Mouse (Mus musculus) heart, embryonic 11.5 days (tissue): Measurements from ENCODE around the gene Efs. TPM values are rescaled to one million over a fixed set of nuclear protein-coding genes. Genes with fewer than 3 reads are reported as not detected.

Experiments
- ATAC-seq: fragments of 200-750 bp; cut with Nextera tagmentation; replicated peaks from 2 replicates; pipeline ENCODE4 v1.8.0; 2017; ENCODE audit warnings: moderate library complexity; ENCODE audit not compliant: insufficient number of reproducible peaks, low FRiP score, low TSS enrichment
- H3K27ac ChIP-seq: fragments of 300-500 bp; sonication (generic); 2 replicates; pipeline ENCODE4 v1.5.1; 2014; ENCODE audit warnings: mild to moderate bottlenecking, low read depth, low read length
- H3K27me3 ChIP-seq: fragments of 300-500 bp; sonication (generic); 2 replicates; pipeline ENCODE4 v1.6.1; 2014; ENCODE audit warnings: mild to moderate bottlenecking, low read length, mixed read lengths; ENCODE audit not compliant: control insufficient read depth, insufficient read depth
- H3K36me3 ChIP-seq: fragments of 300-500 bp; sonication (generic); 2 replicates; pipeline ENCODE4 v1.6.1; 2014; ENCODE audit warnings: mild to moderate bottlenecking, low read length, moderate library complexity, mixed read lengths; ENCODE audit not compliant: control insufficient read depth, insufficient read depth
- H3K4me1 ChIP-seq: fragments of 300-500 bp; sonication (generic); 2 replicates; pipeline ENCODE4 v1.6.1; 2014; ENCODE audit warnings: low read length; ENCODE audit not compliant: control insufficient read depth, insufficient read depth
- H3K4me2 ChIP-seq: fragments of 300-500 bp; sonication (generic); 2 replicates; pipeline ENCODE4 v1.6.1; 2014; ENCODE audit warnings: mild to moderate bottlenecking, moderate library complexity
- H3K4me3 ChIP-seq: fragments of 300-500 bp; sonication (generic); 2 replicates; pipeline ENCODE4 v1.5.1; 2014; ENCODE audit warnings: low read depth, low read length
- H3K9ac ChIP-seq: fragments of 300-500 bp; sonication (generic); 2 replicates; pipeline ENCODE4 v1.6.1; 2014; ENCODE audit warnings: mild to moderate bottlenecking, low read depth, low read length, moderate library complexity
- H3K9me3 ChIP-seq: fragments of 300-500 bp; sonication (generic); replicated peaks from 2 replicates; pipeline ENCODE4 v1.6.1; 2016; ENCODE audit warnings: low read length; ENCODE audit not compliant: control insufficient read depth
- WGBS: fragments of 180-500 bp; shearing (Covaris S2); extraction: QIAGEN DNeasy Blood & Tissue Kit; methylation state at CpG from one replicate; pipeline ENCODE4 v1.1.7; 2014; ENCODE audit not compliant: insufficient replicate concordance; 5-methylcytosine and 5-hydroxymethylcytosine counted together
- polyA plus RNA-seq: library from polyadenylated mRNA; unstranded; fragments of >200 nt; fragmentation: Nextera tagmentation; extraction: Ambion mirVana; gene quantifications from 2 replicates; pipeline ENCODE4 v1.2.1, GENCODE M21; 2014

The Efs gene
- polyA plus RNA-seq, 1 experiment from 2014 or later: 11.0 TPM

DNA sequence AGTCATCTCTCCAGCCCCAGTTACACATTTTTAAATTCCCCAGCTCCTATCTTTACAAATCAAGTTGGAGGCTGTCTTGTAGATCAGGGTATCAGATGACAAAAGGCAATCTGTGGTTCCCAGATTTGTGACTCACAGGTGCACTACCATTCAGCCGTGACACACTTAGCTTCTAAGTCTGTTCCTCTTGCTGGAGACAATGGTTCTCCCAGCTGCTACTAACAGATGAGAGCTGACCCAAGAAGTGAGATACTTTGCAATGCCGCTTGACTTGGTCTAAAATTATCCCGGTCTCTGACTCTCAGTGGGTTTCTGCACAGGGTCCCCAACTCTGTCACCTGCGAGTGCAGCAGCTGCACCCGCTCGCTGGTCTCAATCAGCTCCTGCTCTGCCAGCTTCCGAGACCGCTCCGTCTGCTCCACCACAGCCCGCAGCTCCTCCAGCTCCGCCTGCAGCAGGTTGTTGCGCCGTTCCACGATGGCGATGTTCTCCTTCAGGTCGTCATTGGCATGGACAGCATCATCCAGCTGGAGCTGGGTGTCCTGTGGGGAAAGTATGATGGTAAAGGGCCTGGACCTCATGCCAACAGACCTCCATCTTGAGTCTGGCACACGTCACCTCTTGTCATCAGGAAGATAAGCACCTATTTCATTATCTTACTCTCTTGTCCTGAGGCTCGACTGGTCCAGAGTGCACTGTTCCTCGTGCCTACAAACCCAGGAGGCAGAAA is 20.2 kb upstream of the Efs start:
- no peak overlapping the region for H3K27ac ChIP-seq
- H3K36me3 ChIP-seq: 0 out of 2 replicates have a peak, but pooled peaks cover 9% of the 10 kb centered on the region
- H3K4me1 ChIP-seq: peaks cover 4% of the 10 kb centered on the region; the same call in 1 of the 2 replicates
- WGBS: 46% methylated on average over 19 of the region's 19 CpGs
- no peak overlapping the region for H3K4me3 ChIP-seq
- H3K4me2 ChIP-seq: no peak overlapping the region
- no peaks in the 10 kb centered on the region; the same call in 1 of the 2 replicates for H3K27me3 ChIP-seq
- H3K9me3 ChIP-seq: no peaks in the 10 kb centered on the region
- no peak overlapping the region for H3K9ac ChIP-seq
- no peak for ATAC-seq

DNA sequence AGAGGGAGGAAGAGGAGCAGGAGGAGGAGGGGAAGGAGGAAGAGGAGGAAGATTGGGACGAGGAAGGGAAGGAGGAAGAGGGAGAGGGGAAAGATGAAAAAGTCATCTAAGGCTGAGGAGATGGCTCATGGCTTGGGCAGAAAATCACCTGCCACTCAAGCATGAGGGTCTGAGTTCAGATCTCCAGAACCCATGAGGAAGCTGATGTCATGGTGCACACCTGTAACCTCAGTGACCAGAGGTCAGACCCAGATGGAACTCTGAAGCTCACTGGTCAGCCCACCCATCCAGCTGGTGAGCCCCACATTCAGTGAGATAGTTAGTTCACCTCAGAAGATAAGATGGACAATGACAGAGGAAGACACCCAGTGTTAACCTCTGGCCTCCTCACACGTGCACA is 19.0 kb upstream of the Efs start:
- 63% methylated on average over 2 of the region's 2 CpGs for WGBS
- Histone ChIP-seq H3K4me1 (peaks cover 4% of the 10 kb centered on the region; the same call in 1 of the 2 replicates), H3K9ac (no peak overlapping the region), H3K4me3 (no peak overlapping the region), H3K27me3 (no peaks in the 10 kb centered on the region; the same call in 1 of the 2 replicates), H3K4me2 (no peak overlapping the region), H3K9me3 (no peaks in the 10 kb centered on the region), H3K27ac (no peak overlapping the region), H3K36me3 (0 out of 2 replicates have a peak, but pooled peaks cover 9% of the 10 kb centered on the region)
- no peak for ATAC-seq

DNA sequence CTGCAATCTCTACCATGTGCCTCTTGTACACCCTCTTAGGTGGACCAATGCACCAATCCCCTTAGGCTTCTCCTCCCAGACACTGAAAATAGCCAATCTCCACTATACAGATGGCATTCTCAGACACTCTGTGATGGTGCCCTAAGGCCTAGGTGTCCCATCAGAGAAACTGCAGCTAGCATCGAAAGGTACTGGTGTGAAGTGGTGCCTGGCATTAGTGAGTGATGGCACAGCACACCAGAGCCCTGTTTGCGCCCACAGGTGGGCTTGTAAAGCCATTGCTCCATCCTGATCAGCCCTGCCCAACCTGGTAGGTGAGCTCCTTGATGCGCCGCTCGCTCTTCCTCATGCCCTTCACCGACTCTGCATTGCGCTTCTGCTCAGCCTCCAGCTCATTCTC is 18.0 kb upstream of the Efs start:
- no peak for ATAC-seq
- H3K27me3 ChIP-seq: no peaks in the 10 kb centered on the region; the same call in 1 of the 2 replicates
- H3K36me3 ChIP-seq: 0 out of 2 replicates have a peak, but pooled peaks cover 5% of the 10 kb centered on the region
- no peak overlapping the region for H3K4me2 ChIP-seq
- H3K4me1 ChIP-seq: peaks cover under 1% of the 10 kb centered on the region; the same call in 1 of the 2 replicates
- no peak overlapping the region for H3K4me3 ChIP-seq
- H3K27ac ChIP-seq: no peak overlapping the region
- no peak overlapping the region for H3K9ac ChIP-seq
- H3K9me3 ChIP-seq: no peaks in the 10 kb centered on the region
- WGBS: 87% methylated on average over 7 of the region's 7 CpGs

DNA sequence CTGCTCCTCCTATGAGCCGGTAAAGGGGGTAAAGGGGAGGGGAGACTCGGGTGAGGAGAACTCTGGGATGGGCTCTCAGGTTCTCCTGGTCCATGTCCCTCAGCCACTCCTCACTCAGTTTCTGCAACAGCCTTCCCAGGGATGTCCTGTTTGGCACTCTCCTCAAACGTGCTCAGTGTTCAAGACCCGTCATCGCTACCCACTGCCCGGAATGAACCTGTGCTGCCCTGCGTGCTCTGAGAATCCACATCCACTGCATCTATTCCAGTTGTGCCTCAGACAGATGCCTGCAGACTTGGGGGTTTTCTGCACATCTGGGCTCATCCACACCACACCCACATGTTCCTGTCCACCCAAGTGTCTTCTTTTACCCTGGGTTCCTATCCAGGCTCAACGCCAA is 16.6 kb upstream of the Efs start:
- Histone ChIP-seq H3K9me3 (no peaks in the 10 kb centered on the region), H3K4me2 (no peak overlapping the region), H3K9ac (no peak overlapping the region), H3K36me3 (0 out of 2 replicates have a peak, but pooled peaks cover 5% of the 10 kb centered on the region), H3K27me3 (no peaks in the 10 kb centered on the region), H3K4me1 (no peaks in the 10 kb centered on the region; the same call in 1 of the 2 replicates), H3K27ac (no peak overlapping the region), H3K4me3 (no peak overlapping the region)
- 72% methylated on average over 8 of the region's 8 CpGs for WGBS
- no peak for ATAC-seq

GRCm38 (mm10) chr14:54941024-54941978 is 15.4 kb upstream of the Efs start:
- Histone ChIP-seq H3K4me1 (peaks cover 2% of the 10 kb centered on the region; the same call in 1 of the 2 replicates), H3K27ac (no peak overlapping the region; the same call in 1 of the 2 replicates), H3K9me3 (no peaks in the 10 kb centered on the region), H3K27me3 (no peaks in the 10 kb centered on the region), H3K4me2 (no peak overlapping the region), H3K9ac (no peak overlapping the region), H3K4me3 (no peak overlapping the region), H3K36me3 (0 out of 2 replicates have a peak, but pooled peaks cover 5% of the 10 kb centered on the region)
- 57% methylated on average over 13 of the region's 13 CpGs for WGBS
- ATAC-seq: no peak

DNA sequence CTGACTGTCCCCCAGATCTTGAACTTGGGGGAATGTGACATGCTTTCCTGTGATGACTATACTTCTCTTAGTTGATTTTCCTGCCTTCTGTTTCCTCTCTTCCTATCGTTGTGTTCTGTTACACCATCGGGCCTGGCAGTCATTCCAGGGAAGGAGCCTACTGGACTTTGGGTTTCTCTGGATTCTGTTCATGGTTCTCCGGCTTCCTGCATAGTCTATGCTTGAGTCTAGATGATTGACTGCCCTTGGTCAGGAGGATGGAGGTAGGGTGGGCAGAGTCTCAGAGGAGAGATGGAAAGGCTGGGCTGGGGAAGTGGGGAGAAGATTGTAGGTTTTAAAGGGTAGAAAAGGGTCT is 14.2 kb upstream of the Efs start:
- no peak overlapping the region for H3K4me2 ChIP-seq
- H3K4me3 ChIP-seq: no peak overlapping the region
- WGBS: 64% methylated on average over 3 of the region's 3 CpGs
- H3K9ac ChIP-seq: no peak overlapping the region
- H3K4me1 ChIP-seq: 0 out of 2 replicates have a peak, but pooled peaks cover 4% of the 10 kb centered on the region
- H3K9me3 ChIP-seq: no peaks in the 10 kb centered on the region
- H3K27ac ChIP-seq: peak overlapping the region; percentile 41; the same call in 1 of the 2 replicates
- no peak for ATAC-seq
- H3K27me3 ChIP-seq: no peaks in the 10 kb centered on the region
- 0 out of 2 replicates have a peak, but pooled peaks cover 5% of the 10 kb centered on the region for H3K36me3 ChIP-seq

- 0 out of 2 replicates have a peak, but pooled peaks cover 5% of the 10 kb centered on the region for H3K36me3 ChIP-seq
- no peak for ATAC-seq
- WGBS: 40% methylated on average over 12 of the region's 12 CpGs
Observed at GRCm38 (mm10) chr14:54939434-54940175, 13.7 kb upstream of the Efs start.

More at GRCm38 (mm10) chr14:54939434-54940175, 13.7 kb upstream of the Efs start:
- H3K4me1 ChIP-seq: 0 out of 2 replicates have a peak, but pooled peaks cover 4% of the 10 kb centered on the region
- no peaks in the 10 kb centered on the region for H3K27me3 ChIP-seq
- H3K9ac ChIP-seq: no peak overlapping the region
- no peak overlapping the region for H3K4me3 ChIP-seq
- no peak overlapping the region for H3K4me2 ChIP-seq
- H3K27ac ChIP-seq: peak overlapping the region; percentile 41; the same call in 1 of the 2 replicates
- no peaks in the 10 kb centered on the region for H3K9me3 ChIP-seq
